In genomic region chr14:21984757-21985425, GRCm38 (mm10) we compare ENCODE assay signal across 8 mouse cellular contexts. TPM values are rescaled to one million over a fixed set of nuclear protein-coding genes. Genes with fewer than 3 reads are reported as not detected.
A peak's percentile ranks its signal among the peaks of the same experiment; 100 is the strongest.
DNase-seq lines count a peak whose midpoint lies in the region; ATAC-seq lines count a peak whose summit lies in the region.

No protein-coding gene starts in this region.

- 4% methylated on average over 49 of the region's 49 CpGs for WGBS in embryonic facial prominence, embryonic 15.5 days
- under 1% methylated on average over 49 of the region's 49 CpGs for WGBS in limb, embryonic 11.5 days
- 1% methylated on average over 49 of the region's 49 CpGs for WGBS in midbrain, embryonic 14.5 days

- H3K27ac ChIP-seq in embryonic facial prominence, embryonic 15.5 days (replicated peaks), result peak overlapping the region; percentile 98
- peak overlapping the region; percentile 97; the same call in 1 of the 2 replicates for H3K27ac ChIP-seq in limb, embryonic 11.5 days (replicated peaks; ENCODE audit: low read depth, low read length)
- H3K27ac ChIP-seq in midbrain, embryonic 14.5 days (replicated peaks; ENCODE audit: low read depth, low read length), result peak overlapping the region; percentile 91

- 0 out of 2 replicates have a peak, but pooled peaks cover 5% of the 10 kb centered on the region for H3K36me3 ChIP-seq in embryonic facial prominence, embryonic 15.5 days
- H3K36me3 ChIP-seq in limb, embryonic 11.5 days (ENCODE audit: control insufficient read depth, insufficient read depth, low read length), result peaks cover 2% of the 10 kb centered on the region; the same call in 1 of the 2 replicates
- H3K36me3 ChIP-seq in midbrain, embryonic 14.5 days (ENCODE audit: control insufficient read depth, insufficient read depth, low read length), result peaks cover 8% of the 10 kb centered on the region; the same call in 1 of the 2 replicates

- DNase-seq in right cerebral cortex, postnatal 10 days (ENCODE audit: low spot score in 2 of 2), result peak; percentile 27 to 28
- no peak for DNase-seq in right cerebral cortex, postnatal 36 days (ENCODE audit: low spot score in 2 of 2)
- DNase-seq in heart, postnatal 36 days, result peak; percentile 24 to 31
- DNase-seq in limb, embryonic 11.5 days (ENCODE audit: low spot score), result peak; percentile 76
- DNase-seq in midbrain, embryonic 14.5 days, result peak; percentile 64
- peak; percentile 37 to 61 for DNase-seq in urinary bladder, postnatal 4 days (ENCODE audit: low spot score in 2 of 2)
- no peak for DNase-seq in MN1 (ENCODE audit: low spot score)

- H3K4me1 ChIP-seq in embryonic facial prominence, embryonic 15.5 days, result peaks cover 33% of the 10 kb centered on the region
- peaks cover 12% of the 10 kb centered on the region for H3K4me1 ChIP-seq in limb, embryonic 11.5 days (ENCODE audit: control insufficient read depth, insufficient read depth, low read length)
- H3K4me1 ChIP-seq in midbrain, embryonic 14.5 days (ENCODE audit: control insufficient read depth, insufficient read depth, low read length), result peaks cover 38% of the 10 kb centered on the region

- H3K27me3 ChIP-seq in embryonic facial prominence, embryonic 15.5 days, result no peaks in the 10 kb centered on the region
- peaks cover 9% of the 10 kb centered on the region for H3K27me3 ChIP-seq in limb, embryonic 11.5 days (ENCODE audit: control insufficient read depth, insufficient read depth, low read length)
- H3K27me3 ChIP-seq in midbrain, embryonic 14.5 days (ENCODE audit: control insufficient read depth, insufficient read depth, low read length), result peaks cover 17% of the 10 kb centered on the region

- peak overlapping the region; percentile 87 for H3K9ac ChIP-seq in embryonic facial prominence, embryonic 15.5 days
- H3K9ac ChIP-seq in limb, embryonic 11.5 days (ENCODE audit: low read length), result peak overlapping the region; percentile 94
- peak overlapping the region; percentile 78 for H3K9ac ChIP-seq in midbrain, embryonic 14.5 days (replicated peaks; ENCODE audit: low read length)

- peak overlapping the region; percentile 73 for H3K4me2 ChIP-seq in embryonic facial prominence, embryonic 15.5 days (replicated peaks)
- H3K4me2 ChIP-seq in limb, embryonic 11.5 days (ENCODE audit: low read depth, severe bottlenecking), result peak overlapping the region; percentile 80
- H3K4me2 ChIP-seq in midbrain, embryonic 14.5 days (ENCODE audit: low read length), result peak overlapping the region; percentile 88

- H3K9me3 ChIP-seq in embryonic facial prominence, embryonic 15.5 days (replicated peaks), result no peaks in the 10 kb centered on the region
- H3K9me3 ChIP-seq in limb, embryonic 11.5 days (ENCODE audit: control insufficient read depth, low read length), result no peaks in the 10 kb centered on the region
- no peaks in the 10 kb centered on the region for H3K9me3 ChIP-seq in midbrain, embryonic 14.5 days (ENCODE audit: control insufficient read depth, low read length)

- H3K4me3 ChIP-seq in embryonic facial prominence, embryonic 15.5 days (replicated peaks), result peak overlapping the region; percentile 77
- peak overlapping the region; percentile 87 for H3K4me3 ChIP-seq in limb, embryonic 11.5 days (ENCODE audit: low read depth, low read length)
- H3K4me3 ChIP-seq in midbrain, embryonic 14.5 days (replicated peaks; ENCODE audit: low read depth, low read length), result peak overlapping the region; percentile 77

- ATAC-seq in embryonic facial prominence, embryonic 15.5 days (ENCODE audit: insufficient number of reproducible peaks, low FRiP score, low TSS enrichment, low read depth), result no peak
- ATAC-seq in limb, embryonic 11.5 days (ENCODE audit: insufficient number of reproducible peaks, low FRiP score, low TSS enrichment, low read depth), result no peak
- no peak for ATAC-seq in midbrain, embryonic 14.5 days (ENCODE audit: low FRiP score, low TSS enrichment)

- intact Hi-C loops in heart, postnatal 36 days (cut with DNase I), result loop anchor here (5.0 to 10.0 kb wide), 7 partner anchors 133 to 1417 kb away; no protein-coding TSS in a partner anchor

RNA-seq across cellular contexts. Expression of gene Zfp503, which starts 4.5 kb away (rescaled TPM):
- polyA plus RNA-seq in embryonic facial prominence, embryonic 15.5 days (2015; fragmentation: Nextera tagmentation; extraction: Ambion mirVana), result 26.1 and 27.0 TPM in 2 replicates
- total RNA-seq in heart, postnatal 36 days (2021), result 1 to 10 TPM; 1.8 to 2.2 TPM
- polyA plus RNA-seq in limb, embryonic 11.5 days (2014; fragmentation: Nextera tagmentation; extraction: Ambion mirVana), result 12.8 and 16.1 TPM in 2 replicates
- polyA plus RNA-seq in midbrain, embryonic 14.5 days (2014; fragmentation: Nextera tagmentation; extraction: Ambion mirVana), result 4.4 and 5.0 TPM in 2 replicates

RNA-seq across cellular contexts. Expression of gene Lrmda, which starts 34.6 kb away (rescaled TPM):
- 0.39 and 0.64 TPM in 2 replicates for polyA plus RNA-seq in embryonic facial prominence, embryonic 15.5 days (2015; fragmentation: Nextera tagmentation; extraction: Ambion mirVana)
- total RNA-seq in heart, postnatal 36 days (2021), result 1 to 10 TPM; 1.1 to 1.7 TPM
- 0.20 and 0.52 TPM in 2 replicates for polyA plus RNA-seq in limb, embryonic 11.5 days (2014; fragmentation: Nextera tagmentation; extraction: Ambion mirVana)
- 0.42 TPM in 1 of 2 replicates, not detected in the other for polyA plus RNA-seq in midbrain, embryonic 14.5 days (2014; fragmentation: Nextera tagmentation; extraction: Ambion mirVana)

Comparison
In these comparisons a context has a peak if more than half of its experiments do, and no peak if none do; other contexts are left out.
1. DNase-seq: peak in right cerebral cortex, postnatal 10 days (2 of 2), heart, postnatal 36 days (2 of 2), limb, embryonic 11.5 days (single experiment), midbrain, embryonic 14.5 days (single experiment) and urinary bladder, postnatal 4 days (2 of 2); none in right cerebral cortex, postnatal 36 days (0 of 2) and MN1 (single experiment).
2. Peak in every context shown above with its lines, with median percentiles within 50 percentile points of each other: H3K27ac ChIP-seq, H3K4me2 ChIP-seq, H3K4me3 ChIP-seq and H3K9ac ChIP-seq.